Mouse (Mus musculus) thymus, adult 18-20 months (tissue): ENCODE measurements at regions not wholly inside any gene's neighbourhood (a gene's known extent, or its start where the extent isn't known, plus 50 kb on each side); places are given as distances from the start of the nearest gene placed in this dataset.

Experiments
- DNase-seq, 2 experiments: peaks; one replicate each; pipeline ENCODE4 v3.0.0; 2022; ENCODE audit warnings: mixed read lengths in 2 of 2

DNA sequence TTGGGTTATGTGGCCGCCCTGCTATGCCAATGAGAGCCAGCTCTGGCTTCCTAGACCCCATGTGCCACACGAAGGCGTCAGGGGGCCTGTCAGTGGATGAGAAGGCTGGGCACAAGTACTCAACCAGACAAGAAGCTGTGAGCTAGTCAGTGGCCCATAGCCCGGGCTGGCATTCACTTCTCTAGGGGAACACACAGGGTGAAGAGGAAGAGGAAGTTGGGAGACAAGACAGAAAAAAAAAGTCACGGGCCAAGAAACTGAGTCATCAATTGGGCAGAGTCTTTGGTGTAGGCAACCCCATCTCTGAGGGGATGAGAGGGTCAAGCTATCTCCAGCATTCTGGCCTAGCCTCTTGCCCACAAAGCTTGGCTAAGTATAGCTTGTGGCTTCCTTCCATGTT lies 93.8 kb upstream of the Rybp start:
- DNase-seq = no peak

GRCm38 (mm10) chr6:100380536-100380935 lies 93.3 kb upstream of the Rybp start:
- DNase-seq = no peak

DNA sequence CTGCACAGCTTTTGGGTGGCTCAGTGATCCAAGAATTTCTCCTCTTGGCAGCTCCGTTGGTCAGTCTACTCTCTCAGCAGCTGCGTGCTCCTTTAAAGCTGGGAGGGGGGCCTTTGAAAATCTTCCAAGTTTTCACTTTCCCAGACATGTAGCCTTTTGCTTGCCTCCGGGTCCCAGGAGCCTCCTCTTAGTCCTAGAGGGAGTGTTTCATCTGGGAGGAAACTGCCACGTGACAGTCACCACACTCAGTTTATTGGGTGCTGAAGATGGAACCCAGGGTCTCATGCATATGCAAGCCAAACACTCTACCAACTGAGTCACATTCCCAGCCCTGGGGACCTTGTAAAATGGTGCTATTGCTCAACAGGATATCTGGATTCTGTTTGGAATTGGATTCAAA lies 92.5 kb upstream of the Rybp start:
- no peak for DNase-seq

- no peak for DNase-seq
These were observed 91.2 kb upstream of the Rybp start for GRCm38 (mm10) chr6:100378533-100378874.

DNA sequence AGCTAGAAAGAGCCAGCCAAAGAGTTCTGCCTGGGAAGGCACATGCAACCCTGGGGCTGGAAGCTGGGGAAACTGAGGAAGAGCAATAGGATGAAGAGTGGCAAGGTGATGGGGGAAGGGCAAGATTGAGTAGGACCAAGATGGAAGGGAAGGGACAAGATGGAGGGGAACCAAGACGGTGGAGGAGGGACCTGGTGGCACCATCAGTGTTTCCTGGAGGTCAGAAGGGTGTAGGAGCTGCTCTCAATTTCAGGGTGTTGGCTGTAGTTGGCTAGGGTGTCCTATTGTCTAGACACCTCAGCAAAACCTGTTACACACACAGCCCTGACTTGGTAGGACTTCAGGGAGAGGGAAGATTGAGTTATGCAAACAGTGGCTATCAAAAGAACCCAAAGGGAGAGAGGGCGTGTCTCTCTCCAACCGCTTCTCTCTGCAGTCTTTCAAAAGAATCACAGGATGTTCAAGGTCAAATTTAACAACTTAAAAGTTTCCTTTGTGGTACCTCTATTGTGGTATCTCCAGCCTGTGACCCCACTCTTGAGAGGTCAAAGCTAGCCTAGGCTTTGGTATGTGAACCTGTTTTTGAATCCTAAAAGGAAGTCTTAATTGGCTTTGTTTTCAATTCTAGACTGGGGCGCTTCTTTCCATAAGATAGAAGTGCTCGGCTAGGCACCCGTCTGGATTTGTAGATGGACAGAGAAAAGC lies 90.7 kb upstream of the Rybp start:
- DNase-seq = no peak

DNA sequence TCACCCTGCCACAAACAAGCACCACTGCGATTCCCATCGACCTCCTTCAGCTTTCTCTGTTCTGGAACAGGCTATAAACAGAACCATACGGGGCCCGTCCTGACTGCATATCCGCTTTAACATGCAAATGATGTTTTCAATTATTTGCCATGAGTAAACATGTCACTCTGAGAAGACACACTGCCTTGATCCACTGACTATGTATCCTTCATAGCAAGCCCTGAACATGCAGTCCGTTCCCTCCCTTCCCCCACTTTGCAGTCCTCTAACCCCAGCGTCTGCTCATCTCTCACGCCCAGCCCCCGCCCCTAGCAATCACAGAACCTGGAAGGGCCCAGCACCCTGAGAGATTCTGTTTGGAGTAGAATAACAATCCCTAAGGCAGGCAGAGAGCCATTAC lies 89.4 kb upstream of the Rybp start:
- DNase-seq = no peak

- DNase-seq = no peak
These were observed 83.5 kb upstream of the Rybp start for GRCm38 (mm10) chr6:100370828-100371227.

- no peak for DNase-seq
These were observed 83.1 kb upstream of the Rybp start for GRCm38 (mm10) chr6:100370358-100370757.

DNA sequence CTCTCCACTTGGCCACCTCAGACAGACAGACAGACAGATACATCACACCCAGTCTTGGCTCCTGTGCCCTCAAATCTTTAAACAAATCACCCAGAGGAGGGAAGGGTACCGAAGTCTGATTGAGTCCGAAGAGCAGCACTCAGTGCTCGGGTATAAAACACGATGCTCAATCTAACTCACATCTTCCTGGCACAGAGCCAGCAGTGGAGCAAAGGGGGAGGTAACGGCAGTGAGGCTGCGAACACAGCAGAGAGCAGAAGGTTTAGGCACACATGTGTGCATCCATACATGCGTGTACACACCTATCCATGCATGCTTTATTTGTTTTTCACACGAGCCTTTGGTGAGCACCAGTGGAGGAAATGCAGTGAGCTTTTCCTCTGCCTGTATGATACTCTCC lies 78.9 kb upstream of the Rybp start:
- no peak for DNase-seq

GRCm38 (mm10) chr6:100365791-100366190 lies 78.5 kb upstream of the Rybp start:
- no peak for DNase-seq

- DNase-seq = no peak
These were observed 76.4 kb upstream of the Rybp start for GRCm38 (mm10) chr6:100363683-100364082.

DNA sequence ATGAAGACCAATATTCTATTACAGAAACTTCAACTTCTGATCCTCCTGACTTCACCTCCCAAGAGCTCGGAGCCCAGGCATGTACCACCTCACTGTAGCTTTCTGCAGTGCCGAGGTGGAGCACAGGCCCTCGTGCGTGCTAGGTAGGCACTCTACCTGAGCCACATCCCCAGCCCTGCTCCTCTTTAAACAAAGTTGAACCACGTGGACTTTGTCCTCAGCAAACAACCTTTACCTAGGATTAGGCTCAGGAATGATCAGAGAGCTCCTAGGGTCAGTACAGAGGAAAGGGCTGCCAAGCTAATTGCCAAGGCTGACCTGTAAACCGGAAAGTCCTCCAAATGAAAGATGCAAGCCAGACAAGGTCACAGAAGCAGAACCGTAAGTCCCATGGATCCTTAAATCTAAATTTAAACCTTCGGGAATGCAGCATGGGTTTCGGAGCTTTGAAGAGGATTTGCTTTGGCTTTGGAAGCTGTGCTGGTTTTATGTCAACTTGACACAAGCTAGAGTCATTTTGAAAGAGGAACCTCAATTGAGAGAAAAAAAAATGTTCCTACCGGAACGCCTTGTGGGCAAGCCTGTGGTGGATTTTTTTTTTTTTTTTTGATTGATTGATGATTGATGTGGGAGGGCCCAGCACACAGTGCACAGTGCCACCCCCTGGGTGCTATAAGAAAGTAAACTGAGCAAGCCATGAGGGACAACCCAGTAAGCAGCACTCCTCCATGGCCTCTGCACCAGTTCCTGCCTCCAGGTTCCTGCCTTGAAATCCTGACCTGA lies 69.5 kb upstream of the Rybp start:
- no peak for DNase-seq

DNA sequence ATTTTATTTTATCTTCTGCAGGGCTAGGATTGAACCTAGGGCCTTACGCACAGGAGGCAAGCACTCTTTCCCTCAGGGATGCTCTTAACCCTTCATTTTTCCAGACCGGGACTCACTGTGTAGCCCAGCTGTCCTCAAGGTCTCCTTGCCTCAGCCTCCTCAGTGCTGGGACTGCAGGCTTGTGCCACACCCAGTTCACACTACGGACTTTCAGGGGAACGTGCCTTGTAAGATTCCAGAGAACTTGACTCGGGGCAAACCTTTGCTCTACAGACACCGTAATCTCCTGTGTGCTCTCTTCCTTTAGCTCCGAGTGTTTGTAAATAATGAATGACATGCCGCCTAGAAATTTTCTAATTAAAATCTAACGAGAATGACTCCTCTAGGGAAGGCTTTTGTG lies 68.6 kb upstream of the Rybp start:
- no peak for DNase-seq

- DNase-seq = no peak
These were observed 60.2 kb upstream of the Rybp start for GRCm38 (mm10) chr6:100347481-100347880.

GRCm38 (mm10) chr6:100345073-100345472 lies 57.8 kb upstream of the Rybp start:
- no peak for DNase-seq

DNA sequence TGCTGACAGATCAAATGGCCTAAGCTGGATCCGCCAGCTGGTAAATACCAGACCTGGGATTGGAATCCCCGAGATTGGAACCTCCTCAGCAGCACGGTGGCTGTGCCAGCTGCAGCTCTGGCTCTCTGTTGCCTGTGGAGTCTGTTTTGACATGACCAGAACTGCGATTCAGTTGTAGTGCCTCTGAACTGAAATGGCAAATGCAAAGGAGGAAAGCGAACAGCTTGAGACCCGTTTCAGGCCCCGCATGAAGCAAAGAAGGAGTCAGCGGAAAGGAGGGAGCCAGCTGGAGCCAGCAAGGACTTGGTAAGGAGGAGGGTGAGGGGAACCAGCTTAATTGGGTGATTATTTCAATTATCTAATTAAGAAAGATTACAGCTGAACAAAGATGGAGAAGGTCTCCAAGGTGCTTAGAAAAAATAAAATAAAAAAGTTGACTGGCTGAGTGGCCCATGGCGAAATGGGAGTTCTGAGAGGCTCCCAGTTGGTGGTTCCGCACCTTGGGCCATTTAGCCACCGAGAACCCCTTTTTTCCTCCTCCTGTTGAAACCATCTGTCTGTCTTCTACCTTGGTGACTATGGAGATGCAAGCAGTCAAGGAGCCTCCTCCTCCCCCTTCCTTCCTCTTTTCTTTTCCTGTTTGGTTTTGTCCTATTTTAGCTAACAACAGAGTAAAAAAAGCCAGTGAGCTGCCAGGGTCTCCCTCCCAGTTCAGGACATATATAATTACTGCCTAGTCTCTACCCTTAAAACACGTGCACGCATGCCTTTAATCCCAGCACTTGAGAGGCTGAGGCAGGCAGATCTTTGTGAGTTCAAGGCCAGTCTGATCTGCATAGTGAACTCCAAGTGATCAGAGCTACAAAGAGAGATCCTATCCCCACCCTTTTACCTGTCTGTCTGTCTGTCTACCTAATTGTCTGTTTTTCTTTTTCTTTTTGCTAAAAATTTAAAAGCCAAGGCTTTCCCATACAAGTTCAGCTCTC lies 54.3 kb upstream of the Rybp start:
- DNase-seq = no peak

- no peak for DNase-seq
These were observed 51.0 kb upstream of the Rybp start for GRCm38 (mm10) chr6:100338291-100338690.
